Mouse (Mus musculus) erythroblast, embryonic 14.5 days (primary cell): ENCODE measurements around the gene Tbc1d22a.

Experiments
- GATA1 ChIP-seq: IDR thresholded peaks from 2 replicates; pipeline ENCODE4 v1.6.1; 2012; ENCODE audit warnings: low read length, inconsistent platforms, mixed read lengths
- TAL1 ChIP-seq: IDR thresholded peaks from 3 replicates; pipeline ENCODE4 v1.6.1; 2012; ENCODE audit warnings: low read length, inconsistent platforms, mixed read lengths

GRCm38 (mm10) chr15:86496209-86496608, 281.9 kb downstream of the Tbc1d22a start:
- TF ChIP-seq TAL1: no peak
- TF ChIP-seq GATA1: no peak
